Mouse (Mus musculus) R1 (cell line): ENCODE data around the gene Rfx5.
"Not testable (repeated sequence)": the region's sequence is repeated elsewhere in the genome, so short reads cannot be mapped to it uniquely, and the experiment has no call there.

ENCODE experiments used
- DNase-seq: peaks from one replicate; pipeline ENCODE4 v3.0.0-alpha.2; 2018; ENCODE audit warnings: low read depth, low spot score

The Rfx5 gene

DNA sequence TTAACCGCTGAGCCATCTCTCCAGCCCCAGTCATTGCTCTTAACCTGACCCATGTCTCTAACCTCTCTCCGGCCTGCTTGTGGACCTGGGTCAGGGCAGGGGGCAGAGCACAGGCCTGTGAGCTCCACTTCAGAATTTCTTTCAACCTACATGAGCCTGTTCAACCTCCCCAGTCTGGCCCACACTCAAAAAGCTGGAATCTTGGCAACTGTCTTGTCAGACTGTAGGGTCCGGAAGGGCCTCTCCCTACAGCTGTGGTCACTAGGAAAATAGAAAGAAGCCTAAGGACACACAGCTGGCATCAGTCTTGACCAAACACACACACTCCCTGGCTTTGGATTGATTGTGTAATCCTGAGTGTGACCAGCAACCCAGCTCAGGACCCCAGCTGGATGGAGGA, 18.5 kb upstream of the Rfx5 start:
- not testable (repeated sequence) for DNase-seq

DNA sequence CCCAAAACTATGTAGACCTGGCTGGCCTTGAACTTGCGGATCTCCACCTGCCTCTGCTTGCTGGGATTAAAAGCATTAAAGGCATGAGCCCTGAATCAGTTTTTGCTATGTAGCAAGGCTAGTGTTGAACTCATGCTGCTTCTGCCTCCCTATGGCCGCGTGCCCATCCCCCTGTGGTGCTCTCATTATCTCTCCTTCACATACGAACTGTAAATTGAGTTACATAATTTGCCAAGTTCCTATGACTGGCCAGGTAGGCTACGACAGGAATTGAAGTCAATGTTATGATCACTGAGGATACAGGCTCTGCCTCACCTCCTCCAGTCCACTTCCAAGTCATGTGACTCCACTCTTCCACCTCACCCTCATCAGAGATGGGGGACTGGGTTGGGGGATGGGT, 17.7 kb upstream of the Rfx5 start:
- DNase-seq, result not testable (repeated sequence)

DNA sequence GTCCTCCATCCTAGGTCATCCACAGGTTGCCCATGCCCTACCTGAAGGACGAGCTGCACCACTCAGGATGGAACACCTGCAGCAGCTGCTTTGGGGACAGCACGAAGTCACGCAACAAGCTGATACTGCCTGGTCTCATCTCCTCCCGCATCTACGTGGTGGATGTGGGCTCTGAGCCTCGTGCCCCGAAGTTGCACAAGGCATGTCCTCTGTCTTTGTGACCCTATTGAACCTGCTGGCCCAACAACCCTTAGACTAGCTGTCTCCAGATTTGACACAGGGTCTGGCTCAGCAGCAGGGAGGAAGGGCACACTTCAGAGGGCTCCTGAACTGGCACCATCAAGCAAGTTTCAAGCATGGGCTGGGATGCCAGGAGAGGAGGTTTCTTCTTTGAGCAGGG, 16.7 kb upstream of the Rfx5 start:
- not testable (repeated sequence) for DNase-seq

DNA sequence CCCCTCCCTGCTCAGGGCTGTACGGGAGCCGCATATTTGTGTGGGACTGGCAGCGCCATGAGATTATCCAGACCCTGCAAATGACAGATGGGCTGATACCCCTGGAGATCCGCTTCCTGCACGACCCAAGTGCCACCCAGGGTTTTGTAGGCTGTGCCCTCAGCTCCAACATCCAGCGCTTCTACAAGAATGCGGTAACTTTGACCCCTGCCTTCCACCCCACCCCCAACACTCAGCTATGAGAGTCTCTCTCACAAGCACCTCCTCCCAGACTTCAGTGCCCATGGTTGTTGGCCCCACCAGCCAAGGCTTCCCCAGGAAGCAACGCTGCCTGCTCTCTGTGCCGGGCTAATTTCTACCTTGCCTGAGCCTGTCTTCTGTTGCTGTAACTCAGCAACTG, 13.8 kb upstream of the Rfx5 start:
- DNase-seq, result not testable (repeated sequence)

DNA sequence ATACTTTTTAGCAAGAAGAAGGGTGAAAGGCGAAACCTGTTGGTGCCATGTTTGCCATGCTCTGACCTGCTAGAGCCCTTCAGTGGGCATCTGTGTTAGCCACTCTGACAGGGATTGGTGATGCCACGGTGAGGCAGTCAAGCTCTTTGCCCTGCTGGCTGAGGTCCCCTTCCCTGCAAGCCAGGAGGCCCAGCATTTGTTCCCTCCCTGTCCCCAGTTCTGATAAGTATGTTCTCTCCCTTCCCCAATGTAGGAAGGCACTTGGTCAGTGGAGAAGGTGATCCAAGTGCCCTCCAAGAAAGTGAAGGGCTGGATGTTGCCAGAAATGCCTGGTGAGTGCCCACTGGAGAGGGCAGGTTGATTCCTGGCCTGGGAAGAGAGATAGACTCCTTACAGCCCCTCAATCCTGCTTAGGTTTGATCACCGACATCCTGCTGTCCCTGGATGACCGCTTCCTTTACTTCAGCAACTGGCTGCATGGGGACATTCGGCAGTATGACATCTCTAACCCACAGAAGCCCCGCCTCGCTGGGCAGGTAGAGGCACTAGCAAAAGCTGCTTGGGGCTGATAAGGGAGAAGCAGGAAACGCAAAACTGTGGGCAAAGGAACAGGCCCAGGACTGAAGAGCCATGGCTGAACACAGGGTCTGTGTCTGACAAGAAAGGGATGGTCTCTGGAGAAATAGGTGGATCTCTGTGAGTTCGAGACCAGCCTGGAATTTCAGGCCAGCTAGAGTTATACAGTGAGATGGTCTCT, 11.5 kb upstream of the Rfx5 start:
- DNase-seq, result not testable (repeated sequence)

DNA sequence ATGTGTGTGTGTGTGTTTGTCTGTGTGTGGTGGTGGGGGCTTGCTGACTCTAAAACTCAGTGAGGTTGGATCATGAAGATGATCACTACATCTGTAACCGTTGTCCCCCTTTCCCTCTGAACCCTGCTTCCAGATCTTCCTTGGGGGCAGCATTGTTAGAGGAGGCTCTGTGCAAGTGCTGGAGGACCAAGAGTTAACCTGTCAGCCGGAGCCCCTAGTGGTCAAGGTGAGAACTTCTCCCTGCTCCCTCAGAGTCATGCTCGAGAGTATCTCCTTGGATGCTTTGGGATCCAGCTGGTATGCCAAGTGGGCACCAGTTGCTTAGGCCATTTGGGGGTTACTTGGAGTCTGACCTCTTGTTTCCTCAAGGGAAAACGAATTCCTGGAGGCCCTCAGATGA, 10.2 kb upstream of the Rfx5 start:
- peak; percentile 28 for DNase-seq

DNA sequence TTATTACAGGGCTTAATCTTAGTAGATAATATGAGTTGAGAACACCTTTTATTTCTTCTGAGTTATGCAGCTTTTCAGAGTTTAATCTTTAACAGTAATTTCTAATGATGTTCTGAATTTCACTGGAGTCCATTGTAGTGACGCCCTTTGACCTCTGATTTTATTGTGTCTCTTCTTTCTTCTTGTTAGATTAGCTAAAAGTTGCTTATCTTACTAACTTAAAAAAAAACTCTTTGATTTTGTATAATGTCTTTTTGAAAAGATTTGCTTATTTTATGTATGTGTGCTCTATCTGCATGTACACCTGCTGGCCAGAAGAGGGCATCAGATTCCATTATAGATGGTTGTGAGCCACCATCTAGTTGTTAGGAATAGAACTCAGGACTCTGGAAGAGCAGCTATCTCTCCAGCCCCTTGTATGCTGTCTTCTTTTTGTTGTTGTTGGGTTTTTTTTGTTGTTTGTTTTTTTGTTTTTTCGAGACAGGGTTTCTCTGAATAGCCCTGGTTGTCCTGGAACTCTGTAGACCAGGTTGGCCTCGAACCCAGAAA, 5.7 kb upstream of the Rfx5 start:
- peak; percentile 41 for DNase-seq

DNA sequence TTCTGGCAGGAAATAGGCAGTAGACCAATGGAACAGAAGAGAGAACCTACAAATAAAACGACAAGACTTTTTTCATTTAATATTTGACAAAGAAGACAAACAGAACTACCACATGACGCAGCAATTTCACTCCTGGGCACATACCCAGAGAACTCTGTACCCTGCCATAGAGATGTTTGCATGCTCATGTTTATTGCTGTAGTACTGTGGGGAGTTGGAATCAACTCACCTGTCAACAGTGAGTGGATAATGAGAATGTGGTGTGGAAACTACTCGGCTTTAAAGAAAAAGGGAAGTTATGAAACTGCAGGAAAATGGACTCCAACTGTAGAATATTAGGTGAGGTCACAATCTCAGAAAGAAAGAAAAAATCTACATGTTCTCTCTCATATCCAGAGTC, 4.2 kb upstream of the Rfx5 start:
- no peak for DNase-seq

DNA sequence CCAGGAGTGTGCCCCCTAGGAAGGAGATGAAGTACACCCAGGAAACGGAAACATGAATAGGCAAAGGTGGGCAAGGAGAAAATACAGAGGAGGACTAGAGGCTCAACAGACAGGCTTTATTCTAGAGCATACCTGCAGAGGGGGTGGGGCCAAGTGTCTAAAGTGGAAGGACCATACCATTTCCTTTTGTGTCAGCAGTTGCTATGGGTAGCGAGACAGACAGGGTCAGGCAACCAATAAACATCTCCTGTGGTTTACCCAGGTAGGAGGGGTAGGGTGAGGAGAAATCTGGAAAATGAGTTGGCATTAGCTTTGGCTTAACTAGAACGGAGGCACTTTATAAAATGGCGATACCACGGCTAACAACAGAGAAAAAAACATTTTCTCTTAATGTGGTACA, 1.1 kb upstream of the Rfx5 start:
- DNase-seq, result peak; percentile 77

DNA sequence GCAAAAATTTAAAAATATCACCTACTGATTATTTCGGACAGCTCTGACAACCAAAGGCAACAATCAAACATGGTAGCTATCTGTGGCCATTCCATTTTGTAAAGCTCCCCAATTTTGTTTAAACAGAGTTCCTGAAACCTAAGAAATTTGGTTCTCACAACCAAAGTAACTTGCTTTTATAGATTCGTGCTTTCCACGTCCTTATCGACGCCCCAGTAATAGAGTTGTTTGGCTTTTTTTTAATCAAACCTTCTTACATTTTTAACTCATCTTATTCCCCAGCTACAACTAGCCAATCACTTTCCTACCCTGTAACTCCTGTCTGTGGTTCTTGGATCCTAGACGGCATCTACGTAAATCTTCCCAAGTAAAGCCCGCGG, 501 bp upstream of the Rfx5 start:
- no peak for DNase-seq

DNA sequence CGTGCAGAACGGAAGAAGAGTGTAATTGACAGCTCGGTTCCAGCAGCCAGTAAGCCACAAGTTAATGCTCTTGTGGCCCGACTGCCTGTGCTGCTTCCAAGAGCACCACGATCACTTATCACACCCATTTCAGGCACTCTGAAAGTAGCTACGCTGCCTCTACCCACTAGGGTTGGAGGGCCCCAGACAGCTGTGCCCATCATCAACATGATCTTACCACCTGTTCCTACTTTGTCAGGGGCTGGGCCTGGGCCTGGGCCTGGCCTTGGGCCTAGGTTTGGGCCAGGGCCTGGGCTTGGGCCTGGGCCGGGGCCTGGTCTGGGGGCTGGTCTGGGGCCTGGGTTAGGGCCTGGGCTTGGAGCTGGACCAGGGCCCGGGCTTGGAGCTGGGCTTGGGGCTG, 4.4 kb downstream of the Rfx5 start:
- DNase-seq, result no peak

DNA sequence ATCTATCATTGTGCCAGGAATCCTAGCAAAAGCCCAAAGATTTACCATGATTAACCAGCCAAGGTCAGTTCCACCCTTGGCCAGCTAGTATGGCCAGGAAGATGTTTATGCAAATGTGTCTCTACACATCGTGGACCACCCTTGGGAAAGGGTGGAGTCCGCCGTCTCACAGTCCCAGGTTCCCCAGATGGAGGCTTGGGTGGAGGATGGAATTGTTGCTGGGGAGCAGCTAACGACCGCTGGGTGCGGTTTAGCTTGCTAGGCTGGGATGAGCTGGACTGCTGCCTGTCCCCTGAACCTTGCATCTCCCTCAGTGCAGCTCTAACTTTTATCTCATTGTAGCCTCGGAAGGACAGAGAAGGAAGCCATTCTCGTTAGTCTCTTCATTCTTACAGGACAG, 6.0 kb downstream of the Rfx5 start:
- DNase-seq, result peak; percentile 15

DNA sequence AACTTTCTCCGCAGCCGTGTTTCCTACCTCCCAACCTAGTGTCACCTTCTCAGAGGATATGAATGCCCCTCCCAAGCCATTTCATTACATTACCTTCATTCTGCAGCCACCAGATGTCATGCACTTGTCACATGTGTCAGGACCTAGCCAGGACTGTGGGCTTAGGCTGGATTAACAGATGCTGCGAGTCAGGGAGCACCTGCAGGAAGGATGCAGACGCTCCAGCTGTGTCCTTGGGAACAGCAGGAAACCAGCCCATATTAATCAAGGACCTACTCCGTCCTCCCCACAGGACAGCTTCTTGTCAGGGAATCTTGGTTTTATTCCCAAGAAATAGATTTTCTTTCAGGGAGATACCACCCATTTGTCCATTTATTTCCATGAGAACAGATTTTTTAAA, 6.4 kb downstream of the Rfx5 start:
- DNase-seq, result peak; percentile 38

DNA sequence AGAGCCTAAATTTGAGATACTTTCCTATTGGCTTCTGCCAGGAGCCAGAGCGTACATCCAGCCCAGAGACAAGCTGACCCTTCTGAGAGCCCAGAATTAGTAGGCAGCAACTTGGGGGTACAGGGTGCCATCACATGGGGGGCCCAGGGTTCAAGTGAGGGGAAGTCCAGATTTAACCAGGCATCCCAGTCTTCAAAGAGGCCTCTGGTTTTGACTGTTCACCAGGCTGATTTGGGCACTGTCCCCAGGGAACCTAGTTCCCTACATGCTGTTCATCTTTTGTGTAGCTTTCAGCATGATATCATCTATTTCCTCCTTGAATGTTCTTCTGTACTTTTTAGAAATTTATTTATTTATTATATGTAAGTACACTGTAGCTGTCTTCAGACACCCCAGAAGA, 11.1 kb downstream of the Rfx5 start:
- DNase-seq, result no peak

DNA sequence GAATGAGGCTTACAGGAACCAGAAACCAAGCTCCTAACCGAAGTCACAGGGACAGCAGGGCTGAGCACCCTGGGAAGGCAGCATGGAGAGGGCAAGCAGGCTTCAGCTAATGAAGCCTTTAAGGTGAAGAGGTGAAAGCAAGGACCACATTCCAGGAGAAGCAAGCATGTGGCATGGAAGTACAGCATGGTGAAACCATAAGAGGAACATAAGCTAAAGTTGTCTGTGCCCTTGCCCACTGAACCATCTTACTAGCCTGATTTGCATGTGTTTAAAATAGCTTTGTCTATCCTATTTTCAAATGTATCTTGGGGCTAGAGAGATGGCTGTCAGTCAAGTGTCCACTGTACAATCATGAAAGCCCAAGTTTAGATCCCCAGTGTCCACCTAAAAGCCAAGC, 12.0 kb downstream of the Rfx5 start:
- no peak for DNase-seq

DNA sequence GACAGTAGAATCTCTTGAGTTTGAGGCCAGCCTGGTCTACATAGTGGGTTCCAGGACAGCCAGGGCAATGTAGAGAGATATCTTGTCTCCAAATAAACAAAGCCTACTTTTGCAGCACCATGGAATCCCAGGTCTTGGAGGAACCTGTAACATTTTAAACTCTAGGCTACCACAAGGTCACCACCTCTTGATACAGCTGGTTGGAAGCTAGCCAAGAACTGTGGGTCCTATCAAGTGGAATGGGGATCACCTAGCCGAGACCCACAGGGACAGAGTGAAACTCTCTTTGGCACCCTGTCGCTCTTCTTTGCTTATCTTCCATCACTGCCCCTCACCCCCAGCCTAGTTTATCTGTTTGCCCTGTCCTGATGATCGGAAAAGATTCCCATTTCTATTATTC, 18.7 kb downstream of the Rfx5 start:
- DNase-seq, result no peak

DNA sequence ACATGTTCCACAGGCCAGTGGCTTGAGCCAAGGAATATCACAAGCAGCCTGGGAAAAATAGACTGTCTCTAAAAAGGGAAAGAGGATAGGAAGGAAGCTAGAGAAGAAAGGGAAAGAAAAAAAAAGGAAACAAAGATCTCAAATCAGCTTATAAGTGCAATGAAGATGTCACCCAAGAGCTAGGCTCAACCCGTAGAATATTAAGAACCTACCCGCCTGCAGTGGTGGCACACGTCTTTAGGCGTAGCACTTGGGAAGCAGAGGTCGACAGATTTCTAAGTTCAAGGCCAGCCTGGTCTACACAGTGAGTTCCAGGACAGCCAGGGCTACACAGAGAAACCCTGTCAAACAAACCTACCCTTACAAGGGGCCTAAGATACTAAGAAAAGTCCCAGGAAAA, 19.7 kb downstream of the Rfx5 start:
- DNase-seq, result peak; percentile 20

DNA sequence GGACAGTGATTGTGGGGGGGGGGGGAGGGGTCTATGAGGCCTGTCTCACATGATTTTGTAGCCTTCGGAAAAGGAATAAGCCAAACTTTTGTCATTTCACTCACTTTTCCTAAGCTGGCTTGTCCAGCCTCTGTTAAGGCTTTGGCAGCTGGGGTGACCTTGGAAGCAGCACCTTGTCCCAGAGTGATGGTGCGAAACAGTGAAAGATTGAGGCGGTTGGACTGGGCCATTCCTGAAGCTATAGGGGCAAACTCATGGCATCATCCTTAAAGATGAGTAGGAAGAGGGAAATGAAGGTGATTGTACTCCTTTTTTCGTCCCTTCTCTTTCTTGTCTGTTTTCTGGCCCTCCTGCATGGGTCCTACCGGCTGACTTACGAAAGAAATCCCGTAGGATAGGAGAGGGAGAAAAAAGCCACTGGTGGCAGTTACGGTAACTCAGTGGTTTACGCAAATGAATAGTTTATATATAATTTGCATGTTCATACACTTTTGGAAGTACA, 20.2 kb downstream of the Rfx5 start:
- DNase-seq, result peak; percentile 35

DNA sequence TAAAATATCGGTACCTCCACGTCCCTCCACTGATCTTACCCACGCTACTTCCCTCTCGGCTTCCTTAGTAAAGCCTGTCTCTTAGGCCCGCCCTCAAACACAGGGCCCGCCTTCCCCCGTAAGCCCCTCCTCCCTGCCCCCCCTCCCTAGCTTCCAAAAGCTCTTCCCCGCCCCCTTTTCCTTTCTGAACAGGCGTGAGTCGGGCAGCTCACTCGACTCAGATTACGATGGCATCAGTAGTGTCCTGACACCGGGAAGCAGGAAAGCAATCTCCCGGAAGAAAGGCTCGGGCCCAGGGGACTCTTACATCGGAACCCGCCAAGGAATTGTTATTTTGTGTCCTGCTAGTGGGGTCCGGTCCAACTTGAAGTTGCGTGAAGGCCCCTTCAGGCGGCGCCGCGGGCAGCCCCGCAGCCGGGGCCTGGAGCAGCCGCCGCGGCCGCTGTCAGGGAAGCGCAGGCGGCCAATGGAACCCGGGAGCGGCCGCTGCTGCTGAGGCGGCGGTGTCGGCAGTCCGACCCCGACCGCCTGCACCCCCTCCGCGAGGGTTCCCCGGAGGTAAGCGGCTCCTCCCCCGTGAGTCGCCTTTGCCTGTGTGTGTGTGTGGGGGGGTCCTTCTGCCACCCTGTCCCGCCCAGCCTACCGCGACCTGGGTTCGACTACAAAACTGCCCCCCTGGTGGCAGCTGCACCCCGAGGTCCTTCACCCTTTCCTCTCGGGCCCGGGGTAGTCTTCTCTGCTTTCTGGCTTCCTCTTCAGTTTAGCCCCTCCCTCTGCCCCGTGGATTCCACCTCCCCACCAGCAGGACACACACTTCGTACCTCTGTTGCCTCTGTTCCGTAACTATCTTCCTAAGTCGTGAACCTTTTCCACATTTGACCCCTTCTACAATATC, 20.9 kb downstream of the Rfx5 start, which contains the start of gene Pi4kb:
Pi4kb (plus strand) TSS at position 204 of the 895 bp plus-strand sequence.
- DNase-seq, result peak; percentile 95

DNA sequence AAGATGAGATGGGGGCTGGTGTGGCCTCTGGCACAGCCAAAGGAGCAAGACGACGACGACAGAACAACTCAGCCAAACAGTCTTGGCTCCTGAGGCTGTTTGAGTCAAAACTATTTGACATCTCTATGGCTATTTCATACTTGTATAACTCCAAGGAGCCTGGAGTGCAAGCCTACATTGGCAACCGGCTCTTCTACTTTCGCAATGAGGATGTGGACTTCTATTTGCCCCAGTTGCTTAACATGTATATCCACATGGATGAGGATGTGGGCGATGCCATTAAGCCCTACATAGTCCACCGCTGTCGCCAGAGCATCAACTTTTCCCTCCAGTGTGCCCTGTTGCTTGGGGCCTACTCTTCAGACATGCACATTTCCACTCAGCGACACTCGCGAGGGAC, 30.4 kb downstream of the Rfx5 start:
- no peak for DNase-seq

DNA sequence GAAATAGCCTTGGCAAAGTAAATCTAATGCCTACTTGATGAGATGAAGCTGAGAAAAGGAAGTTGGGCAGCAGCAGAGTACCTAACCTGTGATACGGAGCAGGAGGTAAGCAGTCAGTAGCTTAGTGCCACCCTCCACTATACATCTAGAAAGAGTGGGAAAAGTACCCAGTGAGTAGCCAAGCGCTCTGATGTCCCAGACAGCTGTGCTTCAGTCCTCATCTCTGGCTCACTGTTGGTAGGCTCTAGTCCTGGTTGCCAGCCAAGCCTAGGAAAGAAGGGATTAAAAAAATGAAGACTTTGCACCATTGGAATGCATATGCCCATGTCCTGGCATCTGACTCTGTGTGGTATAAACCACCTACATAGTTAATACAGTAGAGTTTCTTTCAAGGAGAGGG, 31.6 kb downstream of the Rfx5 start:
- no peak for DNase-seq

DNA sequence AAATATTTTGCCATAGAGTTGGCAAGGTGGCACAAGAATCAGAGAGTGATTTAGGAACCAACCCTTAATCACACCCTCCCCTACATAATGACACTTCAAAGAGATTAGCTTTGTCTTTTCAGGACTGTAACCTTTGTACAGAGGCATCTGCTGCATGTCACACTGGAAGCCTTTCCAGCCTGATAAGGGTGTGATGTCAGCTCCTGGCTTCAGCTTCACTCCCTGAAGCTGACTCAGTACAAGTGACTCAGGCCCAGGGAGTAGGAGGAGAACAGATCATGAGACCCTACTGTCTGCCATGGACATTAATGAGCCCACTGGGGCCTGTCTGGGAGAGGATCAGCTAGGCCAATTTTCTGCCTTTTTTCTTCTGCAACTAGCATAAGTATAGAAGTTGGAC, 33.7 kb downstream of the Rfx5 start:
- DNase-seq, result no peak
